Mouse (Mus musculus): ENCODE data around the gene Plekhg5.
"Not testable (repeated sequence)": the region's sequence is repeated elsewhere in the genome, so short reads cannot be mapped to it uniquely, and the experiment has no call there.

Gene Plekhg5

DNA sequence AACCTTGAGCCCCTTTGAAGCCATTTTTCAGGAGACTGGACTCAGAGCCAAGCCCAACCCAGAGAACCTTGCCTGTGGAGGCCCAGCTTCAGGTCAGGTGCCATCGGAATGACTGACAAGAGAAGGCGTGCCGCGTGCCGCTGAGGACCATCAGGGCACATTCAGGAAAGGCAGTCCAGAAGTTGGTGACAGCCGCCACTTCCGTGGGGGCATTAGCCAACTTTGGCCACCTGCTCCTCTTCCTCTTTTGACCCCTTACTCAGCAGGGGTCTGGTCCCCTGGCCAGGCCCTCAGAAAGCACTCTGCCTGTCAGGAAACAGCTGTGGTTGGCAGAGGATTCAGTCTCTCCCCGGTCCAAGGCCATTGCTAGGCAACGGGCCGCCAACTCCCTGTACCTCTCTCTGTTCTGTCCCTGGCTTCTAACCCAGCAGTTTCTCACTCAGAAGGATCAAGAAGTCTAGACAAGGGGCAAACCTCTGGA lies at the start of gene Plekhg5:
TSS of gene Plekhg5 (plus strand) at position 378 of the 481 bp plus-strand sequence.
- DNase-seq (ENCODE audit: low read depth, low spot score): no peak

DNA sequence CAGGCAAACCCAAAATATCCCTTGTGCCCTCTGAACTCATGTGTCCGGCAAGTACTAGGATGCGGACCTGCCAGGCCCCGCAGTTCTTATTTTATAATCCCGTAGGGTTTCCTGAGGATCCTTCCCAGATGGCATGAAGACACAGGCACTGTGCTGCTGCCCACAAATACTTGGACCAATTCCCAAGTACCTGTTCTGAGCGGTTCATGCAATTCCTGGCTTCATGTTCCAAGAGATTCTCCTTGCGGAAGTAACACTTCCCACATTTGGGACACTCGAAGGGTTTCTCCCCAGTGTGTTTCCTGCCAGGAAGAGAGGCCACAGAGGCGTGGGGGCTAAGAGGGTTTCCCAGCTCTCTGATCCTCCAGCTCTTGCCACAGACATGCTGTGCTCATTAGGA lies 49.8 kb upstream of the Plekhg5 start:
- DNase-seq (ENCODE audit: low read depth, low spot score): no peak

DNA sequence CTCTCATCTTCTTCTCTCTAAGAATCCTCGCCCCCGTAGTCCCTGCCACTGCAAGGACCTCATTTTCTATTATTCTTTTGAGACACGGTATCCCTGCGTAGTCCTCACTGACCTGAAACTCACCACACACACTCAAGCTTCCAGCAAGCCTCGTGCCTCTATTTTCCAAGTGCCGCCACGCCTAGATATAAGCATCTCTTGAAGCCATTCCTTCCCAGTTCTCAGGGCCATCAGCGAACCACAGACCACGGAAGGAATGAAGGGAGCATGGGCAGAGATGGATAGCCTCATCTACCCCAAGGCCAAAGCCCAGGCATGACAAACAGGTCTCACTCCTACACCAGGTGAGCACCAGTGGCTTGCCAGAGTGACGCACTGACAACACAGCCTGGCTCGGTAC lies 47.8 kb upstream of the Plekhg5 start:
- DNase-seq (ENCODE audit: low read depth, low spot score): no peak

DNA sequence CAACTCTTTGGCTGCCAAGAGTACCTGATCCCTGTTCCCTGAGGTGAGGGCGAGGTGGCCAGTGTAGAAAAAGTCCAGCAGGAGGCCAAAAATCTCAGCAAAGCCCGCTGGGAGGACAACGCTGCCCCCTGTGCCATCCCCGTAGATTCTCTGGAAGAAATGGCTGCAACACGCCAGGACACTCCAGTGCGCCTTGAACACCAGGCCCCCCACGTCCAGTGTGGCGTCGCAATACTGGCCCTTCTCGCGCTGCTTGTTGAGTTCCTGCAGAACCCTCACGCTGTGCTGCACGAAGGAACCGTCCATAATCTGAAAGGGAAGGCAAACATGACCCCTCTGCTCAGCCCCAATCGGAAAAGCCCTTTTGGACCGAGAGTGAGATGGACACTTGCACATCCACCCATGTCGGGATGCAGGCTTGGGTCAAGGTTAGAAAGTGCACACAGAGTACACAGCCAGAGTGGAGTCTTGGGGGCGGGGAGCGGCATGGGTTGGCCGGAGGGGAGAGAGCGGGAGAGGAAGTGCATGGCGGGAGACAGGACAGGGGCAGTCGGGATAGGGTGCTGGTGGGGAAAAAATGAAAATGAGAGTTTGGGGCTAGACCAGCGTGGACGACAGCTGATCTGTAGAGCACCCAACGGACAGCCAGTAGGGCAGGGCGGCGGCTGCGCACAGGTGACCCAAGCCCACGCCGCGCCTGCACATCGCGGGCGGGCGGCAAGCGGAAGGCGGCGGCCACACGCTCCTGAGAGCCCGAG lies 45.4 kb upstream of the Plekhg5 start:
- no peak for DNase-seq (ENCODE audit: low read depth, low spot score)

DNA sequence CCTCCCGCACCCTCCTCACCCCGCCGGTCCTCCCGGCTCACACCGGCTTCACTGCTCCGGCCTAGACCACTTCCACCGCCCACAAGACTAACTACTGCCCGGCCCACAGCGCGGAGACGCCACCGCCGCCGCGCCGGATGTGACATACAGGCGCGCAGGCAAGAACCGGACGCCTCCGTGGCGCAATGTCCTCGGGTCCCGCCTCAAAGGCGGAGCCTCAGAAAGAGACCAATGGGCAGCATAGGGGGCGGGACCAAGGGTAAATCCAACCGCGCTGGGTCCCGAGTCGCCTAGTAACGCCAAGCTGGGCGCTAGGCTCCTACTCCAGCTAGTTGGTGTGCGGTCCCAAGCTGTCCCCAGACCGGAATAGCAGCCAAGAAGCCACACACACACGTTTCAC lies 44.8 kb upstream of the Plekhg5 start, which contains the start of gene Zbtb48:
TSS of gene Zbtb48 (minus strand) at position 148 of the 400 bp plus-strand sequence.
- peak; percentile 94 for DNase-seq (ENCODE audit: low read depth, low spot score)

DNA sequence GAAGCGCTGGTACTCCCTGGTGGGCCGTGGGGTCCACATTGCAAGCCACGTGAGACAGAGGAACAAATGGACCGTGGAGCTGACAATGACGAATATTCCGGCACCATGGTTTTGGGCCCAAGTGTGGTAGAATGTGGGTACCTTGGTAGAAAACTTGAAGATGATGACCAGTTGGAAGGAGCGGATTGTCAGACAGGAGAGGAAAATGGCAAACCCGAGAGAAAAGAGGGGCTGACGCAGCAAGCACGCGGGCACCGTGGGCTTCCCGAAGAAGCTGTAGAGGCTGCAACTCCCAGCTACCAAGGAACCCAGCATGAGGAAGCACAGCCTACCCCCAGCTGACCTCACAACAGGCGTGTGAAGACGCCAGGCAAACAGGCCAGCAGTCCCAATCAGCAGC lies 43.8 kb upstream of the Plekhg5 start:
- no peak for DNase-seq (ENCODE audit: low read depth, low spot score)

DNA sequence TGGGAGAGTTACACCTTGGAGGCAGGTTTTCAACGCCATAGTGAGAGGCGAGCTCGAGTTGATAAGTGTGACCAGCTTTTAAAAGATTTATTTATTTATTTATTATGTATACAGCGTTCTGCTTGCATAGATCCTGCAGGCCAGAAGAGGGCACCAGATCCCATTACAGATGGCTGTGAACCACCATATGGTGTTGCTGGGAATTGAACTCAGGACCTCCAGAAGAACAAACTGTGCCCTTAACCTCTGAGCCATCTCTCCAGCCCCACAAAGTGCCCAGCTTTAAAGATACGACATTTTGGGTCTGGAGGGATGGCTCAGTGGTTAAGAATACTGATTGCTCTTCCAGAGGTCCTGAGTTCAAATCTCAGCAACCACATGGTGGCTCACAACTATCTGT lies 43.2 kb upstream of the Plekhg5 start:
- DNase-seq (ENCODE audit: low read depth, low spot score): no peak

DNA sequence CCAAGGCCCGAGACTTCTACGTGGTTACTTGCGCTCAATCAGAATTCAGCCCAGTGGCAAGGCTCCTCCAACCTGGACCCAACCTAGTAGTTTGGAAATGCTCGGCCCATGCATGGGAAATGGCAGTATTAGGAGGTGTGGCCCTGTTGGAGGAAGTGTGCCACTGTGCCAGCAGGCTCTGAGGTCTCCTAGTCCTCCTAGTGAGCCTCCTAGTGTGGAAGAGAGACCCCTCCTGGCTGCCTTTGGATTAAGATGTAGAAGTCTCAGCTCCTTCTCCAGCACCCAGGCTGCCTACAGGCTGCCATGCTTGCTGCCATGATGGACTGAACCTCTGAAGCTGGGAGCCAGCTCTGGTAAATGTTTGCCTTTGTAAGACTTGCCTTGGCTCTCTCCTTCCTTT lies 42.3 kb upstream of the Plekhg5 start:
- DNase-seq (ENCODE audit: low read depth, low spot score): no peak

DNA sequence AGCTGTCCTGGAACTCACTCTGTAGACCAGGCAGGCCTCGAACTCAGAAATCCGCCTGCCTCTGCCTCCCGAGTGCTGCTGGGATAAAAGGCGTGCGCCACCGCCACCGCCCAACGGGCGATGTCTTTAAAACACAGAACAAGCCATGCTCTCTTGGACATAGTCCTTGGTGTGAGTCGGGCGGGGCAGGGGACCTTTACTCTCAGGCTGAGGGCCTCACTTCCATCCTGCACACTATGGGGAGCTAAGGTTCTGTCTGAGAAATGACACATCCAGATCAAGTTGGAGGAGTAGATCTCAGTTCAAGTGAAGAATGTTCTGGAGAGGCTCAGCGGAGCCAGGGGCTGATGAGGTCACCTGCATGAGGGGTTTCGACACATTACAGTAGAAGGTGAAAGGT lies 39.4 kb upstream of the Plekhg5 start:
- no peak for DNase-seq (ENCODE audit: low read depth, low spot score)

DNA sequence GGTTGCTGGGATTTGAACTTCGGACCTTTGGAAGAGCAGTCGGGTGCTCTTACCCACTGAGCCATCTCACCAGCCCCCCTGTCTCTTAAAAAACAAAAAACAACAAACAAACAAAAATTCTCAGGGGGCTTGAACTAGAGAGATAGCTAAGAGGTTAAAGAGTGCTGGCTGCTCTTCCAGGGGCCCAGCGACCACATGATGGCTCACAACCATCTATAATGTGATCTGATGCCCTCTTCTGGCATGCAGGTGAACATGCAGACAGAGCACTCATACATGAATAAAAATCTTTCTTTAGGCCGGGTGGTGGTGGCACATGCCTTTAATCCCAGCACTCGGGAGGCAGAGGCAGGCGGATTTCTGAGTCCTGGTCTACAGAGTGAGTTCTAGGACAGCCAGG lies 35.8 kb upstream of the Plekhg5 start:
- DNase-seq (ENCODE audit: low read depth, low spot score): not testable (repeated sequence)

DNA sequence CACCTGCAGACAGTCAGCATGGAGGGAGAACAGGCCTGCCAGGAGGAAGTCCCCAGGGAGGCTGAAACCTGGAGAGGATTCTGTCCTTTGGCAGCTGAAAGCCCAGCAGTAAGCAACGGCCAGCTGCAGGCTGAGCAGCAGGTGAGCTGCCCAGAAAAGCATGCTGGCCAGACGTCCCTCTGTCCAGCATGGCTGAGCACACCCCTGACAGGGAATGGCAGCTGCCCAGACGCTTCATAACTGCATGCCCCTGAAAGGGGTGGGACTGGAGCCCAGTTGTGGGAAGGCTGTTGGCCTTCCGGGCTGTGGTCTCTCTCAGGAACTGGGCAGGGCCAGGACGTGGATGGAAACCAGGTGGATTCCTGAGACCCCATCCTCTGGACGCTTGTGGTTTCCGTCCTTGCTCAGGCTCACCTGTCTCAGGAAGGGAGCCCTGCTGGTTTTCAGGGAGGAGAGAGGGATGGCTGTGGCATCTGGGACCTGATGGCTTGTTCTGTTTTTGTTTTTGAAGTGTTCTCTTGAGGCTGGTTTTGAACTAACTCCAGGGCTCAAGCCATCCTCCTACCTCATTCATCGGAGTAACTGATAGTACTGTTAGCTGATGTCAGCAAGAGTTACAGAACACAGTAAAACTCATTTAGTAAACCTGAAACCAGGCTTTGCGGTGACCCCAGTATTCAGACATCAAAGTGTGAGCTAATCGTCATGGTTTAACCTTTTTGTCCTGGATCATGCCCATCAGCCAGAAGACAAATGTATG lies 33.9 kb upstream of the Plekhg5 start, which contains the start of gene Tas1r1:
TSS of gene Tas1r1 (minus strand) at position 344 of the 760 bp plus-strand sequence.
- DNase-seq (ENCODE audit: low read depth, low spot score): no peak

DNA sequence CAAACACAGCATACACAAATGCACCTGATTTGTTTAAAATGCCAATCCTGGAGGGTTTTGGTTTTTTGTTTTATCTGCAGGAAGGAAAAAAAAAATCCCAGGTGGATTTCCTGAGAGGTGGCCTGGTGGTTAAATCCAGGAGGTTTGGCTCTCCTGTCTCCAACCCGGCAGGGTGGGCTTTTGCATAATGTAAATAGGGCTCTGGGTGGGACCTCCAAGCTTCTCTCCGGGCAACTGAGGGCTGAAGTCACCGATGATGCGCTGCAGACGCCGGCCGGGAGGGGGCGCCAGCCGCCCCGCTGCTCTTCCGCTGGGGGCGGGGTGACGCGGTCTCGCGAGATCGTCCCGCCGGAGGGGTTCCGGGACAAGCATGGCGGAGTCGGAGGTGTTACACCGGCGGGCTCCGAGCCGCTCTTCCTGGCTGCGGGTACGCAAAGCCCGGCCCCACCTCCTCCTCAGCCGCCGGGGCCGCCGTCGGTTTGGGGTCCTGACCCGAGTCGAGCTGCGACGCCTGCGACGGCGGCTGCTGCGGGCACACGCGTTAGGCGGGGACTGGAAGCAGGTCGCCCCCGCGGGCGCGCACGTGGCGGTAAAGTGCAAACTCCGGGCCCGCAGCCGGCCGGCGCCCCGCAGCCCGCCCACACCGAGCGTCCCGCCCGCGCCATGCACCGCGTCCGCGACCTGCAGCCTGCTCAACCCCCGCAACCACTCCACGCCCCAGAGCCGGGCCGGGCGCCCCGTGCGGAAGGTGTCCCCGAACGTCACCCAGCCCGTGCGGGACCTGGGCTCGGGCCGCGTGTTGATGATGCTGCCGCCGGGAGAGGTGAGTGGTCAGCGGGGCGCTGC lies 33.1 kb upstream of the Plekhg5 start, which contains the start of gene Nol9:
TSS of gene Nol9 (plus strand) at position 337 of the 846 bp plus-strand sequence.
- DNase-seq (ENCODE audit: low read depth, low spot score): peak; percentile 79

DNA sequence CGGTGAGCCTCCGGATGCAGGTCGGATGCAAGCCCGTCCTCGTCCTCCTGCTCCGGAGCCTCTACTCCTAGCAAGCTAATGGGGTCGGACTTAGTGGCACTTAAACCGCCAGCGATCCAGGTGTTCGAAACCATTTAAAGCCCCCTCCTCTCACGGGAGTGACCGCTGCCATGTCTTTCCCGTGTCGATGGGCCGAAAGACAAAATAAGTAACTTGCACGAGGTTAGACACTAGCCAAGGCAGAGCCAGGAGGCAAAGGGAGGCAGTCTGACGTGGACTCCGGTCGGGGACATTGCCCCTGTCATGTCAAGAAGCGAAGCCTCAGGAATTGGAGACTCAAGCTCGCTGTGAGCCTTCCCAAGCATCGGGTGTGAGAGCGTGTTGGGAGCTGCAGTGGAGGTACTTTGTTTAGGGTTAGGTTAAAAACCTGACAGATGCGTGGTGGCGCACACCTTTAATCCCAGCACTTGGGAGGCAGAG lies 32.4 kb upstream of the Plekhg5 start:
- no peak for DNase-seq (ENCODE audit: low read depth, low spot score)

DNA sequence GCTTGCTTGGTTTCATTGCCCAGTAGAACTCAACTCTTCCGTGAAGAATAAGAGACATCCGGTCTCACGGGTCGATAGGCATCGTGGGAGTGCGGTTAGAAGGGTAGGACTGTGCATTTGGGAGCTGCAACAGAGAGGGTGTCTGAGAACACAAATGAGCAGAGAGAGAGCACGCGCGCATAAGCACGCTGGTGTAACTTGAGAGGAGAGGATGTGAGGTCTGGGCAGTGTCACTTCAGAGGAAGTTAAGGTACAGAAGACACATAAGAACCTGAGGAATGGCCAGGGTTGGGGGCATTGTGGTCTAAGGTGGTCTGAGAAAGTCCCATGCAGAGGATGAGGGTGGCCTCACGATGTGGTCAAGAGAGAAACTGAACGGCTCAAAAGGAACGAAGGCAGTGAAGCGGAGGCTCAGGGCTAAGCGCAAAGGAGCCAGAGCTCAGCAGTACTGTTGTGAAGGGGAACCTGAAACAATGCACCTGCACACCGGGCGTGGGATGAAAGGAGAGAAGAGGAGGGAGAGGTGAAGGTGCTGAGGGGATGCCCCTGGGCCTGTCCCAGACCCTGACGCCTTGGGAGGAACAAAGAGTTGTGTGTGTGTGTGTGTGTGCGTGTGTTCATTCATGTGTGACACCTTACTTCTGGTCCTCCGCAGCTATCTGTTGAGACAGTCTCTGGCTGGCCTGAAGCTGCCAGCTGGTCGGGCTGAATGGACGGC lies 30.2 kb upstream of the Plekhg5 start:
- DNase-seq (ENCODE audit: low read depth, low spot score): no peak

DNA sequence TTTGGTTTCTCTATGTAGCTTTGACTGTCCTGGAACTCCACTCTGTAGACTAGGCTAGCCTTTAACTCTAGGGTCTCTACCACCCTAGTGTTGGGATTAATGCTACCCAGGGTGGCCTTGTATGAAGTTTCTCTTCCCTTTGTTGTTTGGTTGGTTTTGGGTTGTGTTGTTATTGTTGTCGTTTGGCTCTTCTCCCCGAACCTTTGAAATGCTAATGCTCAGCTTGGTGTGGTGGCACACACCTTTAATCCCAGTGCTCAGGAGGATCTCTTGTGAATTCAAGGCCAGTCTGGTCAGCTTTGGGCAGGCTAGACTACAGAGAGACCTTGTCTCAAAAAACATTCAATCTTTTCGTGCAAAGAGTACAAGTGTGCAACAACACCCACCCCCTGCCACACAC lies 29.1 kb upstream of the Plekhg5 start:
- no peak for DNase-seq (ENCODE audit: low read depth, low spot score)

DNA sequence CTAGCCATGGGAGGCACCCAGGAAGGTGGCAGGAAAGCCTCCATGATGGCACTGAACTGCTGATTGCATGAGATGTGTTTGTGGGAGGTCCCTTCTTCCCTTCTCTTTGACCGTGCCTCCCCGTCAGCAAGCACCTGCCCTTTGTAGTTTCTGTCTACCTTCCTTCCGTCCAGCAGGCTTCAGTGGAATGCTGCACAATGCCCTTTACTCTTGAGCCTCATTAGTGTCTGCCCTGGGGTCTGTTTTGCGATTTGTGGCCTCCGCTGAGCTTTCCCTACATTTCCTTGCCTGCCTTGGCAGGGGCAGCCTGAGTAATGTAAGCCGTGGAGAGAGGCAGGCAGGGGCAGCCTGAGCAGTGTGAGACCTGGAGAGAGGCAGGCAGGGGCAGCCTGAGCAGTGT lies 27.7 kb upstream of the Plekhg5 start:
- DNase-seq (ENCODE audit: low read depth, low spot score): no peak

DNA sequence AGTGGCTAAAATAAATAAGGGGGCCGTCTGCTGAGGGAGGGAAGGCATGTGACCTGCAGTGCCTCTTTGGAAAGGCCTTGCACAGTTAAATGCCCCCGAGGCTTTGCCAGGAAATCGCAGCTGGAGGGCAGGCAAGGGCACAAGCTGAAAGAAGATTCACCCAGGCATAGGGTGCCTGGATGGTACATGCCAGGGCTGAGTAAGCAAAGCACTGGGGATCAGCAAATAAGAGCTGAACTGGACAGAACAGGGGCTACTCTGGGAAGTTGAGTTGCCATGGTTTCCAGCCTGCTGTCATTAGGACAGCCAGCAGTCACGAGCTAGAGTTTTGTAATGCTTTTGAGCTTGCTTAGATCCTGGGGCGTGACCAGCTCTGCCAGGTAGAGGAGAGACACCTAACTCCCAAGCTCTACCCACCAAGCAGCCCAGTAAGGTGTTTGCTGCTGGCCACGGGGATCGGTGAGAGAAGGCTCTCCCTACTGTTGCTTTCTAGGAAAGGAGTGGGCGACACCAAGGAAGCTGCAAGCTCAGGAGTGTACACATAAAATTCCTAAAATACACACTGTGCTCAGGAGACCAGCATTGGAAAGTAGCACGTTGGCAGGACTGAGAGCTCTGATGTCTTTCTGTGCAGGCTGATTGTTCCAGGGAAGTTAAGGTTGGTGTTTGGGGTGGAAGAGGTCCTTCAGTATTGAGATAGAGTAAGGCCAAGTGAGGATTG lies 9.7 kb upstream of the Plekhg5 start:
- DNase-seq (ENCODE audit: low read depth, low spot score): no peak

DNA sequence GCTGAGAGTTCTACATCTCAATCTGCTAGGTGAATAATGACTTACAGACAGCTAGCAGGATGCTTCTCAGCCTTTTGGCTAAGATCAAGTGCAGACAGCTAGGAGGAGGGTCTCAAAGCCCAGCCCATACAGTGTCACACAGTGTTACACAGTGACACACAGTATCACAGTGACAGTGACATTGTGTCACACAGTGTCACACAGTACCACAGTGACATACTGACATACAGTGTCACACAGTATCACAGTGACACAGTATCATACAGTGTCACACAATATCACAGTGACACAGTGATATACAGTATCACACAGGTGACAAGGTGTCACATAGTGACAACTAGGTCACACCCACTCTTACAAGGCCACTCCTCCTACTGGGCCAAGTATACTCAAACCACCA lies 5.0 kb upstream of the Plekhg5 start:
- no peak for DNase-seq (ENCODE audit: low read depth, low spot score)

DNA sequence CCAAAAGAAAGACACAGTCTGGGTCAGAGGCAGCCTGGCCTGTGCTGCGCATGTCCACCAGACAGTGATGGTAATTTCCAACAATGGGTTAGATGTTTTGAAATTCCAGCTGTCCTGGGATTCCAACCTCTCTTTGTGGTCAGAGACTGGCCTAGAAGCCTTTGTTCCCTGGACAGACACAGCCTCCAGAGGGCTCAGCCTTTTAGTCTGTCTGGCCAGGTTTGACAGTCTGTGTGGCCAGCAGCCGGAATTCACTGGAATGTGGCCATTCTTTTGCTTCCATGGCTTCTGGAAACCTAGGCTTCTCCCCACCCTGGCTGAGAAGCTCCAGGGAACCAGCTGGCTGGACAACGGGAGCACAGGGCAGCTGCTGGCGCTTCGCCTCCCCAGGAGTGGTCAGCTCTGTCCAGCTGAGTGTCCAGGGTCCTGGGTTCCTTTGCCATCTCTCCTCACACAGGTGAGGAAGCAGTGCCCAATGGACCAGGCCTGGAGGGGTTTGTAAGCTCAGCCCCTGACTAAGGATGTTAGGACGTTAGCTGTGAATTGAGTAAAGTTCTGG lies 4.1 kb upstream of the Plekhg5 start:
- DNase-seq (ENCODE audit: low read depth, low spot score): no peak

DNA sequence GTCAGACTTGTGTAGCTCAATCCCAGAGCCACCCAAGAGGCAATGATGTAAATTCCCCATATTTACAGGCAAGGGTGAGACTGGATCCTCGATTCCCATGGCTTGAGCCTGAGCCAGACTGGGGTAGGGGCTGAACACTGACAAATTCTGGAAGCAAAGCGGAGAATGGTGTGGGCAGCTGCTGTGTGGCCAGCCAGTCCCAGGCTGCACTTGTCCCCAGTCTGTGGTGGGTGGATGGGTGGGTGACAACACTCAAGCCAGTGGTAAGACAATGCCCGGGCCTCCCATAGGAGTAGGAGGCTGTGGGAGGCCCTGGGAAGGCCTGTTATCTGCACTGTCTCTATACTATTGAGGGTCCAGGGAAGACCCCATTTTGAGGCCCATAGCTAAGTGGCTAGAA lies 3.1 kb upstream of the Plekhg5 start:
- DNase-seq (ENCODE audit: low read depth, low spot score): no peak
